Mouse (Mus musculus): ENCODE data around the gene Hoxb4.

DNA sequence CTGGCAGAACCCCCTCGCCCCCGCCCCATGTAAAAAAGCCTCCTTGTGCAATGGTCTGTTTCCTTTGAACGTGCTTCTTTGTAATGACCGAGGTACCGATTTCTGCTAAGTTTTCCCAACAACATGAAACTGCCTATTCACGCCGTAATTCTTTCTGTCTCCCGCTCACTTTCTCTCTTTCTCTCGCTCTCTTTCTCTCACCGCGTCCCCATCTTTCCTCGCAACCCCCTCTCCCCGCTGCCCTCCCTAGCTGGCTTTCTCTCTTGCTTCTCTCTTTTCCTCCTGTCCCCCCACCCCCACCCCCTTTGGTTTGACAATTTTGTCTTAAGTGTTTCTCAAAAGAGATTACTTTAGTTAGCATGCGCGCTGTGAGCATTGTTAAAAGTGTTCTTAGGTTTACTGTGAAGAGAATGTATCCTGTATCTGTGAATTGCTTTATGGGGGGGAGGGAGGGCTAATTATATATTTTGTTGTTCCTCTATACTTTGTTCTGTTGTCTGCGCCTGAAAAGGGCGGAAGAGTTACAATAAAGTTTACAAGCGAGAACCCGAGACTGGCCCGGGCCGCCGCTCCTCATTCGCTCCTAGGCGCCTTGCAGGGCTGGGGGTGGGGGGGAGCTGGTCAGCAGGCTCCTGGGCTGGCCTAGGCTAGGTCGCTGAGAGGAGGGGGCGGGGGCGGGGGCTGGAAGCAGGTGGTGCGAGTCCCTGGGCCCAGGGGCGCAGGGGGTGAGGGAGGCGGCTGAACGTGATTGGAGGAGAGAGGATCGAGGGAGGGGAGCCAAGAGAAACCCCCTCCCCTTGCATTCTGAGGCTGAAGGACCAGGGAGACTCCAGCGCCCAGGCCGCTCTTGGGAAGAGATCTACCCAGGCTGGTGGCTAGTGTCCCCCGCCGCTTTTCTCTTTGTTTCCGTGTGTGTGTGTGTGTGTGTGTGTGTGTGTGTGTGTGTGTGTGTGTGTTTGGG lies 33.0 kb upstream of the Hoxb4 start:
- no peak for TF ChIP-seq POLR2A (IDR thresholded peaks at IDR 0.05; ENCODE audit: insufficient read depth, low read depth, low read length)
- TF ChIP-seq CTCF (IDR thresholded peaks at IDR 0.05; ENCODE audit: insufficient read depth, low read depth, low read length), result no peak

Data from olfactory bulb, adult 2 months (tissue).